Mouse (Mus musculus): ENCODE measurements around the gene Lcn12. TPM values are rescaled to one million over a fixed set of nuclear protein-coding genes. Genes with fewer than 3 reads are reported as not detected.

Gene Lcn12
- total RNA-seq, 2 experiments from 2014 or later = not detected

DNA sequence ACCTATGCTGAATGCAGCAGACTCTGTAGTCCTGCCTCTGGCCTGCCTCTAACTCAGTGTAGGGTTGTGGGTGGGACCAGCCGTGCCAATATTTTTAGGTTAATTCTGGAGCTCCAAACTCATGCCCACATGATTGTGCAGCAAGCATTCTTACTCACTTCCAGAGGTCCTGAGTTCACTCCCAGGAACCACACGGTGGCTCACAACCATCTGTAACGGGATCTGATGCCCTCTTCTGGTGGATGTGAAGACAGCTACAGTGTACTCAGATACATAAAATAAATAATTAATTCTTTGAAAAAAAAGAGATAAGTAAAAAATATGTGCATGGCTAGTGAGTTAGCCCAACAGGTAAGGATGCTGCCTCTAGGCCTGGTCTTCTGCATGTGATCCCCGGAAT lies 2.8 kb upstream of the Lcn12 start:
- no peak for DNase-seq

DNA sequence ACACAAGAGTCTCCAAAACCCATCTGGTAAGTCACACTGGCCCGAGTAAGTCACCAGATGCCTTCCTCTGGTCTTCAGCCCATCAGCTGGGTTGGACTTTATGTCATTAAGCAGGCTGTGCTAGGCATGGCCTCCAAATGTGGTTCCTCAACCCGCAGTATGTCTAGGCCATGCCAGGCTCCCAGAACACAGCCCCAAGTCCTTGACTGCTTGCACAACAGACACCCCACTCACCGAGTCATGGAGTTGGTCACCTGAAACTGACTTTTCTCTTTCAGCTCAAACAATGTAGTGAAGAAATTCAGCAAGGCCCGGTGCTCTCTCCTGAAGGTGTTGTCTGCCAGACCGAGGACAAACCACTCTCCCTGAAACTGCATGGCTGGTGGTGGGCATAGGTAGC lies 723 bp downstream of the Lcn12 start:
- no peak for DNase-seq

DNA sequence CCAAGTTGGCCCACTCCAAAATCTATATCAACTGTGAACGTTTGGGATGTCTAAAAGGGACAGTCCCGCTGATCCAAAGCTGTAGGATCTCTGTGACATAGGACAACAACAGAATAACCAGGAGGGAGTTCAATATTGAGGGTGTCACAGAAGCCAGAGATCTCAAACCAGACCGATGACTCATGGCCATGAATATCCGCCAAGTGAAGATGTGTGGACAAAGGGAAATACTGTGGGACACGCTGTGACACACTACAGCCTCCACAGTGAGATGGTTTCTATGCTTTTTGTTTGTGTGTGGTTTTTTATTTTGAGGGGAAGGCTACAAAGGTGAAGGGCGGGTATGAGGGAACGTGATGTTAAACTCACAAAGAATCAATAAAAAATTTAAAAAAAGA lies 5.0 kb downstream of the Lcn12 start:
- no peak for DNase-seq

DNA sequence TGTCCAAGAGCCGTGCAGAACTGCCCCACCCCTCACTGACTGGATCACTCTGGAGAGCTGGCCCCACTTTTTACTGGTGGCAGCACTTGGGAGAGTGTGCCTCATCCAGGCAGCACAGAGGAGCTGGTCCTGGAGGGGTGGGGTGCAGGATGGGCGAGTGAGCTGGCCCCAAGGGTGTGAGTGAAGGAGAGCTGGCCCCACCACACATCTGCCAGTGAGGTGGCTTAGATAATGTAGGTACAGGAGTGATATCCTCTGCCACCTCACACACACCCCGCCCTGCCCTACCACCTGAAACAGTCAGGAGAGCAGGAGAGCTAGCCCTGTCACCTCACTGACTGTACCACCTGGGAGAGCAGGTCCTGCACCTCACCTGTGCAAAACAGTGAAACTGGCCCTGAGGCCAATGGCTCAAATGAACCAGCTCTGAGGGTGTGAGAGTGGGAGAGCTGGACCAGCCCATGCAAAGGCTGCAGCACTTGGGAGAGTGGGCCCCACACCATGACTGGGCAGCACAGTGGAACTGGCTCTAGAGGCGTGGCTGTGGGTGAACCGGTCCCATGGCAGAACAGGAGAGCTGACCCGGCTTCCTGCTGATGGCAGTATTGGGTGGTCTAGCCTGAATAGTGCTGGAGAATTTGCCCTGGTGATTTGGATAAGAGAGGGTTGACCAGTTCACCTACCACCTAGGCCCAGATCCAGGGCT lies 5.6 kb downstream of the Lcn12 start:
- DNase-seq = no peak

DNA sequence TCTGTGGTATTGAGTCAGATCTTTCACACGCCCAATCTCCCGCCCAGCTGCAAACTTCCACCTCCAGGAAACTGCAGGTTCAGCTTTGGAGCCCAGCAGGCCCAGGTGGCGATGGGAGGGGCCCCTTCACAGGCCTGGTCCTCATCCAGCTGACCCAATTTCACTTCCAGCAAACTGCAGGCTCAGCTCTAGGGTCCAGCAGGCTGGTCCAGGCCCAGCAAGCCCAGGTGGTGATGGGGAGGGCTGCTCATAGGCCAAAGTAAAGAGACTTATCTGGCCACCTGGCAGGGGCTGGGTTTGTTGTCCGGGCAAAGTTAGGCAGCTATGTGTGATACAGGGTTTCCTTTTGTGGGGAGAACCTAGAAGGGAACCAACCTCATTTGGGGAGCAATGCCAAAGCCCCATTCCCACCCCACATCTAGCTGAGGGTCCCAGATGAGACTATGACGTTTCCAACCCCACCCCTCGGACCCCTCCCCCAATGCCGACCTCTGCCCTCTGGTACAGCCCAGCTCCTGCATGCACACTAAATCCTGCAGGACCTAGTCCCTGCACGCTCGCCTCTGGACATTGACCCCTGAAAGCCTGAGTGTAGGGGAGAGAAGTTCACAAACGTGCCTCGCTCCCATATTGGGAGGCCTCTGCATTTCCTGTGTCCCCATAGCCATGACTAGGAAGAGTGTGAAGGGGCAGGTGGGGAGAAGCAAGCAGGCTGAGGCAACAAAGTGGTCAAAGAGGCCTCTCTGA lies 8.6 kb downstream of the Lcn12 start:
- no peak for DNase-seq

- DNase-seq = no peak
Observed at GRCm38 (mm10) chr2:25482969-25483368, 10.7 kb downstream of the Lcn12 start.

- DNase-seq = no peak
Observed at GRCm38 (mm10) chr2:25480541-25480940, 13.2 kb downstream of the Lcn12 start.

- no peak for DNase-seq
Observed at GRCm38 (mm10) chr2:25479551-25480311, 14.0 kb downstream of the Lcn12 start.

- DNase-seq = peak; percentile 66 to 70
Observed at GRCm38 (mm10) chr2:25477967-25478675, 15.6 kb downstream of the Lcn12 start.

DNA sequence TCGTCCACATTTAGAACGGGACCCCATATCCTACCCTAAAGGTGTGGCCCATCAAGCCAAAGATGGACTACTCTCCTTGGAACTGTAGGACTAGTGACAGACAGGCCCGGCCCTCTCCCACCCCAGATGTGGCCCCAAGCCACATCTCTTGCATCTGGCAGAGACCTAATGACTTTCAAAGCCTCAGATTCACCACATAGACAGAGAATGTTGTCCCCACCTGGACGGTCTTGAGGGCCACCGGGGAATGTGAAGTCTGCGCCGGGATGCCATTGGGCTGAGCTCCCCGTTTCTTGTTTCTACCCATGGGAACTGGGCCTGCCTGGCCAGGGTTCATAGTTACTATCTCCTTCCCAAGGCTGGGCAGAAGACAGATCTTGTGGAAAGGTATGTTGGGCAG lies 16.2 kb downstream of the Lcn12 start:
- no peak for DNase-seq

DNA sequence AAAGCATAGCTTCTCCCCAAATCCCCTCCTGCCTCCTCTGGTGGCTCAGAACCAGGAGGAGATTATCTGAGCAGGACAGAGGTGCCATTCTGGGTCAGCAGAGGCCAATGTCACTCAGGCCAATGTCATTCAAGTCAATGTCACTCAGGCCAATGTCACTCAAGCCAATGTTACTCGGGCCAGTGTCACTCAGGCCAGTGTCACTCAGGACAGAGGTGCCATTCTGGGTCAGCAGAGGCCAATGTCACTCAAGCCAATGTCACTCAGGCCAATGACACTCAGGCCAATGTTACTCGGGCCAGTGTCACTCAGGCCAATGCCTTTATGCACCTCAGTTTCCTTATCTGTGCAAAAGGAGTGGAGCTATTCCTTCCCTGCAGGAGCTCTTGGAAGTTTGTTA lies 21.2 kb downstream of the Lcn12 start:
- no peak for DNase-seq

- DNase-seq = no peak
Observed at GRCm38 (mm10) chr2:25469969-25470368, 23.7 kb downstream of the Lcn12 start, which contains the start of gene Ptgds. TSS of gene Ptgds (minus strand) at chr2:25470046.

DNA sequence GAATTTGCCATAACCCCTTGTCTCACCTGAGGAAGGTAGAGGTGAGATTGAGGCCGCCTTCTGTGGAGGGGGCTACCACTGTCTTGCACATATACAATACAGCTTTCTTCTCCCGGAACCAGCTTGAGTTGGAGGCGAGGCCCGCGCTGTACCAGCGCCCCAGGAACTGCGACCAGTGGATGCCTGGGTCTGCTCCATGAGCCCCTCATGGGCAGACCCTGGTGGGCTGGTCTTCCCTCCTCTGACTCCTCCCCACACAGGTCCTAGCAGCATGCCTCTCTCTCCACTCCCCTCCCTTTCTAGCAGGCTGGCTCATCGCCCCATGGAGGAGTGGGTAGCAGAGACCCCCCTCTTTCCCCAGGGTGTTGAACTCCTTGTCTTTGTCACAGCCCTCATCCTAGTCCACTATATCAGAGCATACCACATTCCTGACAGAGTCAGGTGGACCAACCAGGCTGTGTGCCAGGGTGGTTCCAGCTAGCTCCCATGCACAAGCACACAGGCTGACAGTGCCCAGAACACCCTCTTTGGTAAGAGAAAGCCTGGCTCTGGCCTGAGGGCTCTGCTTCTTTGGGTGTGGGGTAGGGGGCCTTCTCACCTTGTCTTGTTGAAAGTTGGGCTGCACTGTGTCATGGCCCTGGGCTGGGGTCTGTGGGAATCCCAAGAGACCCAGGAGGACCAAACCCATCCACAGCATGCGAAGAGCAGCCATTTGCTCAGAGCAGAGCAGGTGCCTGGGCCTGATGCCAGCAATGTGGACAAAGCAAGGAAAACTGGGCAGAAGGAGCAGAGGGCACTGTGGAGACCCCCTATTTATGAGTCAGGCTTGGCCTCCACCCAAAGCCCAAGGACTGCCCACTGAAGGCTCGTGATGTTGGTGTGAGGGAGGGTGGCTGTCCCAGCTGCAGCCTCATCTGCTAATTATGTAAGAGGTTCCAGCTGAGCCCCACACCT lies 24.5 kb downstream of the Lcn12 start:
- peak; percentile 36 to 58 for DNase-seq

GRCm38 (mm10) chr2:25467606-25468303 lies 26.0 kb downstream of the Lcn12 start:
- no peak for DNase-seq

DNA sequence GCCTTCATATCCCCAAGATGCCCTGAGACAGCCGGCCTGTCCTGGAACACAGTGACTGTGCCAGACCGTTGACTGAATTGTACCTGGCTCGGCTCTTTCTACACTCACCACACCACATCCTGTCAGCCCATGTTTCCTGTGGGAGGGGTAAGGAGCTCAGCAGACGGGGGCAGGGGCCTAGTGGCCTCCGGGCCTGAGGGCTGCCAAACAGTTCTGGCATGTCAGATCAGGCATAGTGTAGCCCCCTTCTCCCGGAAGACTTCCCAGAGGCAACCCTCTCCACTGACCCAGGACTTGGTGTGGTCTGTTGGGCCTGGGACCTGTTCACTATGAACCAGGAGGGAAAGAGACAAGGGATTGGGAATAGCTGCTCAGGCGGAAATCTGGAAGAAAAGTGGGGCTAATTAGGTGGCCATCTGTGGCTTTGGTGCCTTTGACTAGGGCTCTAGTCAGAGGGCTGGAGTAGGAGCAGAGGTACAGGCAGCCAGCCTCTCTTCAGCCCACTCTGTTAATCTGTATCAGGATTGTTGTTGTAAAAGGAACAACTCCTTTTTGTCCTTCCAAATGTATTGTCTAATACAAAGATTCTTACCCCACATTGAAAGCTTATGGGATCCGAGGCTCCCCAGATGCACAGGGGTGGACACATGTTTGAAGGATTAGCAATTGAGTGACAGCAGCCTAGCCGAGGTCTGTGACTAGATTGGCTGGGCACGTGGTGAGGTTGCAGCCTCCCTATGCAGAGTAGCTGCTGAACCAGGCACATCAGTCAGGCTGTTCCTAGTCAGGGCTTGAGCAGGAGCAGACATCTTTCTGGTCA lies 27.7 kb downstream of the Lcn12 start:
- no peak for DNase-seq

DNA sequence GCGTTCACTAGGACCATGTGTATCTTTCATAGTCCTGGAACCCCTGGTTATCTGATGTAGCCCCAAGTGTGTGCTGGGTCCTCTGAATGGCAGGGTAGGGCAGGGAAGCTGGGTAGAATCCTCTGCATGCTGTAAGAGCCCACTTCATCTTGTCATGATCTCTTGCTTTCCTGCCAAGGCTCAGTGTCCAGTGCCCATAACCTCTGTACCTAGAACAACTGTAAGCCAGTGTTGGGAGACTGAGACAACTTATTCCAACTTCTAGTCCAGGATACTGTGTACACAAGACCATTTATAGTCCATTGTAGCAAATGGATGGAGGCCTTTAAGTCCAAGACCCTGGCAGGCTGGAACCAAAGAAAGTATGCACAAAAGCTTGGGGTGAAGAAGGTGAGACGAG lies 28.5 kb downstream of the Lcn12 start:
- DNase-seq = no peak

DNA sequence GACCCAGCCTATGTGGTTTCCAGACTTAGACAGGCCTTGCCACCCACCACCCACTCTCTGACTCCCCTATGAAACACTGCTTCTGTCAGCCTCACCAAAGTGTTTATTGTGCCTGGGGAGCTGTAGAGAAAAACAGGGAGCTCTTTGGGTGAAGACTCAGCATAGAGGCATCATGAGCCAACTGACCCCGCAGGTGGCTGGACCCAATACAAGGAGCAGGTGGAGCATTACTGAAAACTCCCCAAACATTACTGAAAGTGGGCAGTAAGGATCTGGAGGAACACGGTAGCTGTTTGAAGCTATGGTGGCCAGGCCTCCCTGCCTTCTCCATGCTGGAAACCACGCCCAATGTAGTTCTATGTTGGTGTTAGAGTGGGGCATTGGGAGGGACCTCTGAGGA lies 30.1 kb downstream of the Lcn12 start:
- DNase-seq = no peak

GRCm38 (mm10) chr2:25461407-25461806 lies 32.3 kb downstream of the Lcn12 start:
- DNase-seq = no peak

GRCm38 (mm10) chr2:25460551-25461309 lies 33.0 kb downstream of the Lcn12 start, which contains the start of gene Paxx:
TSS of gene Paxx (minus strand) at chr2:25461094.
- peak; percentile 90 to 91 for DNase-seq

Measured in layer of hippocampus, postnatal 36 days (tissue).